ENCODE assay signal across 8 mouse cellular contexts in the genomic region with DNA sequence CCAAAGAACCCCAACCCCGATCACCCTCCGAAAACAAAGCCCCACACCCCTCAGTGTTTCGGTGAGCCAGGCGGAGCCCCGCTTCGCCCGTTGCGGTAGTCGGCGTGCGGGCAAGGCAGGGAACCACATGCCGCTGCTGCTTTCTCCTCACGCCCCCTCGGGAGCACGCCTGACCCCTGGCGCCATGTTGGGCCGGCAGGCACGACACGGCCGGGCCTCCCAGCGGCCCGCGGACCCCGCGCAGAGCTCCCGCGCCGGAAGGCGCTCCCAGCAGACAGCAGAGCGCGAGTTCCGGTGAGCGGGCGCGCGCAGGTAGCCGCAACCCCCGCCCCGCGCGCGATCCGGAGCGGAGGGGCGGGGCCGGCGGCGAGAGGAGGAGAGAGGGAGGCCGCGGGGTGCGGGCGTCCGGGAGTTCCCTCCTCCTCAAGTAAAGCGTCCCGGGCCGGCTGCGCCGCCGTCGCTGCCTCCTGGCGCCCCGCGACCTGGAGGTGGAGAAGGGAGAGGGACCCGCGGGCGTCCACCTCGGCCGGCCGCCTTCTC. TPM values are rescaled to one million over a fixed set of nuclear protein-coding genes. Genes with fewer than 3 reads are reported as not detected.
DNase-seq lines count a peak whose midpoint lies in the region; ATAC-seq and TF ChIP-seq lines count a peak whose summit lies in the region.

A gene (plus strand): TSS at position 371 of the 540 bp plus-strand sequence.

- H3K36me3 ChIP-seq in embryonic facial prominence, embryonic 11.5 days (replicated peaks; ENCODE audit: control insufficient read depth, insufficient read depth, low read depth, low read length), result no peaks in the 10 kb centered on the region
- peaks cover 19% of the 10 kb centered on the region for H3K36me3 ChIP-seq in heart, adult 2 months (ENCODE audit: control insufficient read depth, insufficient read depth, low read length)
- H3K36me3 ChIP-seq in kidney, adult 2 months (ENCODE audit: control insufficient read depth, insufficient read depth, low read length), result no peaks in the 10 kb centered on the region
- H3K36me3 ChIP-seq in limb, embryonic 15.5 days, result no peaks in the 10 kb centered on the region
- H3K36me3 ChIP-seq in midbrain, postnatal 0 days (ENCODE audit: insufficient read depth, low read length), result no peaks in the 10 kb centered on the region

- ATAC-seq in embryonic facial prominence, embryonic 11.5 days (replicated peaks; ENCODE audit: insufficient number of reproducible peaks, low FRiP score, low TSS enrichment, low read depth), result peak; percentile 91
- ATAC-seq in limb, embryonic 15.5 days (ENCODE audit: insufficient number of reproducible peaks, low FRiP score, low TSS enrichment, low read depth), result peak; percentile 94
- ATAC-seq in midbrain, postnatal 0 days (ENCODE audit: low FRiP score), result peak; percentile 93

- H3K4me3 ChIP-seq in embryonic facial prominence, embryonic 11.5 days (ENCODE audit: low read depth, low read length), result peak within 1 kb of the TSS; percentile 84
- H3K4me3 ChIP-seq in heart, adult 2 months, result peak within 1 kb of the TSS; percentile 79
- H3K4me3 ChIP-seq in kidney, adult 2 months (ENCODE audit: insufficient read depth, low read depth, low read length), result peak within 1 kb of the TSS; percentile 100
- peak within 1 kb of the TSS; percentile 89 for H3K4me3 ChIP-seq in limb, embryonic 15.5 days
- peak within 1 kb of the TSS; percentile 97 for H3K4me3 ChIP-seq in midbrain, postnatal 0 days (ENCODE audit: low read depth, low read length)

- H3K9ac ChIP-seq in embryonic facial prominence, embryonic 11.5 days (replicated peaks; ENCODE audit: low read length), result peak within 1 kb of the TSS; percentile 95
- peak within 1 kb of the TSS; percentile 97 for H3K9ac ChIP-seq in heart, adult 2 months (ENCODE audit: low read depth, low read length)
- peak within 1 kb of the TSS; percentile 93 for H3K9ac ChIP-seq in limb, embryonic 15.5 days
- peak within 1 kb of the TSS; percentile 89 for H3K9ac ChIP-seq in midbrain, postnatal 0 days (replicated peaks; ENCODE audit: low read length, poor library complexity, severe bottlenecking)

- intact Hi-C loops in heart, adult 2 months (cut with DNase I), result loop anchor here (1.0 to 10.0 kb wide), 4 partner anchors 17 to 244 kb away; a partner anchor contains a TSS

- peak within 1 kb of the TSS; percentile 73 for H3K4me2 ChIP-seq in embryonic facial prominence, embryonic 11.5 days (ENCODE audit: low read depth, low read length)
- peak within 1 kb of the TSS; percentile 61 for H3K4me2 ChIP-seq in limb, embryonic 15.5 days
- H3K4me2 ChIP-seq in midbrain, postnatal 0 days (ENCODE audit: low read depth, low read length, poor library complexity, severe bottlenecking), result peak within 1 kb of the TSS; percentile 93

- TF ChIP-seq POLR2A in heart, adult 2 months (IDR thresholded peaks at IDR 0.05; ENCODE audit: insufficient read depth, low read depth, low read length), result peak; percentile 62
- TF ChIP-seq POLR2A in kidney, adult 2 months (IDR thresholded peaks at IDR 0.05; ENCODE audit: low read depth, low read length), result no peak

- peak; percentile 12; the same call in 1 of the 2 replicates for TF ChIP-seq CTCF in heart, adult 2 months (IDR thresholded peaks at IDR 0.05)
- TF ChIP-seq CTCF in kidney, adult 2 months (conservative IDR thresholded peaks at IDR 0.05; ENCODE audit: insufficient read depth, insufficient read length, low read depth, low read length), result no peak
- 0 out of 2 replicates have a peak, but pooled peaks have one; percentile 13 for TF ChIP-seq CTCF in midbrain, postnatal 0 days (IDR thresholded peaks at IDR 0.05)

- TF ChIP-seq EP300 in heart, adult 2 months (IDR thresholded peaks at IDR 0.05; ENCODE audit: insufficient read depth, low read depth, low read length), result no peak

- no peaks in the 10 kb centered on the region for H3K9me3 ChIP-seq in embryonic facial prominence, embryonic 11.5 days (replicated peaks; ENCODE audit: control insufficient read depth, low read length)
- H3K9me3 ChIP-seq in limb, embryonic 15.5 days, result no peaks in the 10 kb centered on the region
- no peaks in the 10 kb centered on the region for H3K9me3 ChIP-seq in midbrain, postnatal 0 days (ENCODE audit: low read length)

- peak; percentile 89 for DNase-seq in 3134 (ENCODE audit: extremely low read depth, insufficient read length, low spot score)
- DNase-seq in adrenal gland, postnatal 25 days, result peak; percentile 91
- peak; percentile 93 for DNase-seq in embryonic facial prominence, embryonic 11.5 days (ENCODE audit: low spot score)
- peak; percentile 89 to 90 for DNase-seq in heart, adult 2 months
- DNase-seq in kidney, adult 2 months, result peak; percentile 93
- DNase-seq in midbrain, postnatal 0 days (ENCODE audit: low spot score), result peak; percentile 78
- peak; percentile 33 to 40 for DNase-seq in spleen, postnatal 14 days (ENCODE audit: low spot score in 2 of 2)

- WGBS in embryonic facial prominence, embryonic 11.5 days, result under 1% methylated on average over 39 of the region's 69 CpGs
- under 1% methylated on average over 59 of the region's 69 CpGs for WGBS in heart, adult 2 months
- under 1% methylated on average over 58 of the region's 69 CpGs for WGBS in kidney, adult 2 months
- under 1% methylated on average over 48 of the region's 69 CpGs for WGBS in limb, embryonic 15.5 days
- WGBS in midbrain, postnatal 0 days, result 0% methylated on average over 31 of the region's 69 CpGs

- no peaks in the 10 kb centered on the region for H3K4me1 ChIP-seq in embryonic facial prominence, embryonic 11.5 days (ENCODE audit: control insufficient read depth, insufficient read depth, low read length)
- peaks cover 8% of the 10 kb centered on the region for H3K4me1 ChIP-seq in heart, adult 2 months (ENCODE audit: control insufficient read depth, insufficient read depth, low read length)
- H3K4me1 ChIP-seq in kidney, adult 2 months (ENCODE audit: control insufficient read depth, insufficient read depth, low read length), result peaks cover 3% of the 10 kb centered on the region; the same call in 1 of the 2 replicates
- no peaks in the 10 kb centered on the region for H3K4me1 ChIP-seq in limb, embryonic 15.5 days
- H3K4me1 ChIP-seq in midbrain, postnatal 0 days (ENCODE audit: insufficient read depth, low read length), result no peaks in the 10 kb centered on the region

- H3K27ac ChIP-seq in embryonic facial prominence, embryonic 11.5 days (replicated peaks; ENCODE audit: low read depth, low read length), result peak within 1 kb of the TSS; percentile 87
- peak within 1 kb of the TSS; percentile 95 for H3K27ac ChIP-seq in heart, adult 2 months
- peak within 1 kb of the TSS; percentile 92 for H3K27ac ChIP-seq in kidney, adult 2 months (ENCODE audit: insufficient read depth, low read depth, low read length)
- H3K27ac ChIP-seq in limb, embryonic 15.5 days, result peak within 1 kb of the TSS; percentile 92
- peak within 1 kb of the TSS; percentile 90 for H3K27ac ChIP-seq in midbrain, postnatal 0 days (ENCODE audit: low read depth, low read length)

- 0 out of 2 replicates have a peak, but pooled peaks cover 2% of the 10 kb centered on the region for H3K79me2 ChIP-seq in heart, adult 2 months (replicated peaks; ENCODE audit: control insufficient read depth, insufficient read depth, low read length)

- no peaks in the 10 kb centered on the region for H3K27me3 ChIP-seq in embryonic facial prominence, embryonic 11.5 days (ENCODE audit: control insufficient read depth, insufficient read depth, low read length)
- H3K27me3 ChIP-seq in heart, adult 2 months (ENCODE audit: control insufficient read depth, insufficient read depth, low read length), result no peaks in the 10 kb centered on the region
- H3K27me3 ChIP-seq in kidney, adult 2 months (replicated peaks; ENCODE audit: control insufficient read depth, insufficient read depth, low read length), result no peaks in the 10 kb centered on the region
- no peaks in the 10 kb centered on the region for H3K27me3 ChIP-seq in limb, embryonic 15.5 days
- no peaks in the 10 kb centered on the region for H3K27me3 ChIP-seq in midbrain, postnatal 0 days (ENCODE audit: insufficient read depth, low read length)

RNA-seq across cellular contexts. Expression of the gene that starts here (rescaled TPM):
- total RNA-seq in adrenal gland, postnatal 25 days (2021), result 58.5 and 61.2 TPM in 2 replicates
- polyA plus RNA-seq in embryonic facial prominence, embryonic 11.5 days (2014; fragmentation: Nextera tagmentation; extraction: Ambion mirVana), result 28.9 and 30.8 TPM in 2 replicates
- 10 to 100 TPM; 16.0 to 19.7 TPM for total RNA-seq in heart, adult 2 months (2021)
- 1.9 and 4.3 TPM in 2 replicates for polyA plus RNA-seq in heart, adult 2 months (2012; rRNA removed)
- polyA plus RNA-seq in kidney, adult 2 months (2012; rRNA removed), result 2.6 and 3.1 TPM in 2 replicates
- 28.6 and 29.1 TPM in 2 replicates for polyA plus RNA-seq in limb, embryonic 15.5 days (2015; fragmentation: Nextera tagmentation; extraction: Ambion mirVana)
- total RNA-seq in midbrain, postnatal 0 days (2014; rRNA removed), result 20.3 and 22.8 TPM in 2 replicates
- polyA plus RNA-seq in midbrain, postnatal 0 days (2015; fragmentation: Nextera tagmentation; extraction: Ambion mirVana), result 11.5 TPM in 2 replicates

Comparison
In these comparisons a context has a peak if more than half of its experiments do, and no peak if none do; other contexts are left out.
1. Peak in every context shown above with its lines: DNase-seq, ATAC-seq, H3K4me3 ChIP-seq and H3K27ac ChIP-seq.
2. DNase-seq: peak in every context shown above with its lines; median percentile 93 in embryonic facial prominence, embryonic 11.5 days; 93 in kidney, adult 2 months; 91 in adrenal gland, postnatal 25 days; 90 in heart, adult 2 months; 89 in 3134; 78 in midbrain, postnatal 0 days; 36 in spleen, postnatal 14 days.